11 mouse cellular contexts compared by ENCODE assay signal in genomic region chr10:80763502-80763901, GRCm38 (mm10). TPM values are rescaled to one million over a fixed set of nuclear protein-coding genes. Genes with fewer than 3 reads are reported as not detected.
DNase-seq lines count a peak whose midpoint lies in the region; ATAC-seq lines count a peak whose summit lies in the region.
"Had no signal": no experiment of that assay in that cellular context is flagged by ENCODE, and none has a peak within 500 bp of the region (broad histone marks: within the 10 kb centered on the region; RNA-seq: fewer than 3 reads in every experiment).

No protein-coding gene starts in this region.

- peak; percentile 42 for DNase-seq in 3T3-L1 (ENCODE audit: low read depth, low spot score)
- peak; percentile 40 for DNase-seq in CD4-positive, CD25-positive, alpha-beta regulatory T cell, adult 2 months (ENCODE audit: low read depth, low spot score)
- peak; percentile 54 for DNase-seq in c-Kit-positive CD71-negative TER-119-negative erythroid progenitor cells, embryonic 14.5 days (ENCODE audit: low read depth)
- DNase-seq in Muller cell, postnatal 12 days (ENCODE audit: inconsistent ontology term): no peak
- no peak for DNase-seq in cerebellum, adult 9-10 months
- DNase-seq in layer of hippocampus, adult 8-10 months (ENCODE audit: low spot score in 2 of 2): no peak
- DNase-seq: cerebellum, adult 11 months; gastrocnemius, postnatal 25 days had no signal

- ATAC-seq in monocyte, adult 5-6 weeks (replicated peaks; ENCODE audit: insufficient number of reproducible peaks, low FRiP score, low TSS enrichment, poor library complexity, severe bottlenecking): peak; percentile 33
- ATAC-seq: liver, embryonic 12.5 days; midbrain, embryonic 16.5 days had no signal

RNA-seq across cellular contexts. Expression of gene Dot1l, which starts 8.5 kb away (rescaled TPM):
- total RNA-seq in monocyte, adult 5-6 weeks (2017): 5.2 to 17.7 TPM (median 6.3 TPM) in 3 replicates
- 10 to 100 TPM; 43.7 to 56.4 (median 51.3) TPM for total RNA-seq in layer of hippocampus, adult 8-10 months (2022)

RNA-seq across cellular contexts. Expression of gene Ap3d1, which starts 21.4 kb away (rescaled TPM):
- 65.5 to 110 TPM (median 103 TPM) in 3 replicates for total RNA-seq in monocyte, adult 5-6 weeks (2017)
- total RNA-seq in layer of hippocampus, adult 8-10 months (2022): 100 to 1,000 TPM; 136 to 163 (median 147) TPM

RNA-seq across cellular contexts. Expression of gene Sf3a2, which starts 34.5 kb away (rescaled TPM):
- total RNA-seq in monocyte, adult 5-6 weeks (2017): 9.4 to 23.3 TPM (median 10.7 TPM) in 3 replicates
- total RNA-seq in layer of hippocampus, adult 8-10 months (2022): 10 to 100 TPM; 43.3 to 60.0 (median 50.2) TPM

RNA-seq across cellular contexts. Expression of gene Plekhj1, which starts 34.9 kb away (rescaled TPM):
- 29.4 to 59.3 TPM (median 41.3 TPM) in 3 replicates for total RNA-seq in monocyte, adult 5-6 weeks (2017)
- 10 to 100 TPM; 61.4 to 75.8 (median 70.7) TPM for total RNA-seq in layer of hippocampus, adult 8-10 months (2022)

RNA-seq across cellular contexts. Expression of gene Amh, which starts 41.5 kb away (rescaled TPM):
- total RNA-seq in monocyte, adult 5-6 weeks (2017): not detected in 3 replicates
- total RNA-seq in layer of hippocampus, adult 8-10 months (2022): 1 to 10 TPM; 2.4 to 4.0 (median 3.0) TPM

Comparison
In these comparisons a context has a peak if more than half of its experiments do, and no peak if none do; other contexts are left out.
1. DNase-seq: peak in 3T3-L1 (single experiment), CD4-positive, CD25-positive, alpha-beta regulatory T cell, adult 2 months (single experiment) and c-Kit-positive CD71-negative TER-119-negative erythroid progenitor cells, embryonic 14.5 days (single experiment); none in Muller cell, postnatal 12 days (single experiment), cerebellum, adult 9-10 months (single experiment) and layer of hippocampus, adult 8-10 months (0 of 2).